Mouse (Mus musculus): Measurements from ENCODE around the gene Galc.

DNA sequence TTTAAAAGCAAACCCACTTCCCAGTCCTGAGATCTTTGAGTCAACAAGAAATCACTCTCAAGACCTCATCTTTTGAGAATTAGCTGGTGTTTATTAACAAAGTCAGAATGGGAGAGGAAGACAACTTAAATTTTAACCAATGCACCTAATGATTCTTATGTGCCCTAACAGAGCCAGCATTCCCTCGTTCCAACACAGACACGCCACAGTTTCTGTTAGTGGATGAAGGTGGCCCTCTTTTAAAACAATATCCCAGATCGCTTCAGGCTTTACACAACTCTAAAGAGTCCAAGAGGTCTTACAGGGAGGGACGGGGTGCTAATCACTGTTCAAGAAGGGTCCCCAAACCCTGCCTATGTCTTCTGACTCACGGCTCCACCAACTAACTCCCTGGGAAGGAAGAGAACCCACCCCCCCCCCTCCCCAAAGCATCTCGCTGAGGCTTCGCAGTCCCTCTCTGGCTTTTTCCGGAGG is 851 bp downstream of the Galc start:
- TF ChIP-seq CTCF (IDR thresholded peaks at IDR 0.05; ENCODE audit: extremely low read depth, insufficient read depth, low read length) (no peak), POLR2A (IDR thresholded peaks at IDR 0.05; ENCODE audit: extremely low read depth, insufficient read depth, low read length) (no peak)

Data from cortical plate, adult 2 months (tissue).